Mouse (Mus musculus) thymus, postnatal 36 days (tissue): ENCODE results near the gene Limk1.
A peak's percentile ranks its signal among the peaks of the same experiment; 100 is the strongest.

Source experiments
- DNase-seq, 2 experiments: peaks; one replicate each; pipeline ENCODE4 v3.0.0; 2022; ENCODE audit warnings: mixed read lengths in 2 of 2

Limk1 gene

GRCm38 (mm10) chr5:134675956-134676759 is 12.2 kb downstream of the Limk1 start:
- DNase-seq = peak; percentile 42 to 60

- no peak for DNase-seq
Observed at GRCm38 (mm10) chr5:134674977-134675376, 13.4 kb downstream of the Limk1 start.

GRCm38 (mm10) chr5:134672611-134673010 is 15.8 kb downstream of the Limk1 start:
- no peak for DNase-seq

GRCm38 (mm10) chr5:134672198-134672516 is 16.2 kb downstream of the Limk1 start:
- DNase-seq = no peak

- DNase-seq = no peak
Observed at GRCm38 (mm10) chr5:134671335-134672197, 16.8 kb downstream of the Limk1 start.

- no peak for DNase-seq
Observed at GRCm38 (mm10) chr5:134669001-134669708, 19.2 kb downstream of the Limk1 start.

GRCm38 (mm10) chr5:134668495-134668894 is 19.9 kb downstream of the Limk1 start:
- DNase-seq = no peak

- DNase-seq = no peak
Observed at GRCm38 (mm10) chr5:134656708-134657107, 31.7 kb downstream of the Limk1 start.

- no peak for DNase-seq
Observed at GRCm38 (mm10) chr5:134652015-134652414, 36.4 kb downstream of the Limk1 start.

- DNase-seq = peak; percentile 66 to 69
Observed at GRCm38 (mm10) chr5:134650926-134651325, 37.5 kb downstream of the Limk1 start.

GRCm38 (mm10) chr5:134648976-134649375 is 39.4 kb downstream of the Limk1 start:
- peak; percentile 11 to 40 for DNase-seq

GRCm38 (mm10) chr5:134647394-134647793 is 41.0 kb downstream of the Limk1 start:
- DNase-seq = no peak

GRCm38 (mm10) chr5:134646461-134646860 is 41.9 kb downstream of the Limk1 start:
- DNase-seq = no peak

- DNase-seq = no peak
Observed at GRCm38 (mm10) chr5:134644643-134645118, 43.7 kb downstream of the Limk1 start.

- no peak for DNase-seq
Observed at GRCm38 (mm10) chr5:134644121-134644520, 44.3 kb downstream of the Limk1 start.

- no peak for DNase-seq
Observed at GRCm38 (mm10) chr5:134640371-134640770, 48.0 kb downstream of the Limk1 start.

GRCm38 (mm10) chr5:134639269-134639682 is 49.1 kb downstream of the Limk1 start, which contains the start of gene Eif4h:
Gene Eif4h (minus strand): TSS chr5:134639490.
- peak; percentile 96 to 97 for DNase-seq

GRCm38 (mm10) chr5:134638461-134639268 is 49.7 kb downstream of the Limk1 start:
- no peak for DNase-seq

- no peak for DNase-seq
Observed at GRCm38 (mm10) chr5:134637820-134638367, 50.5 kb downstream of the Limk1 start.

GRCm38 (mm10) chr5:134632841-134633240 is 55.6 kb downstream of the Limk1 start:
- no peak for DNase-seq

GRCm38 (mm10) chr5:134630835-134631234 is 57.6 kb downstream of the Limk1 start:
- no peak for DNase-seq

- DNase-seq = no peak
Observed at GRCm38 (mm10) chr5:134629508-134629907, 58.9 kb downstream of the Limk1 start.
